Comparison of ENCODE assay signal across 9 mouse cellular contexts in genomic region chr7:113434286-113434685, GRCm38 (mm10). TPM values are rescaled to one million over a fixed set of nuclear protein-coding genes. Genes with fewer than 3 reads are reported as not detected.
DNase-seq lines count a peak whose midpoint lies in the region; ATAC-seq and TF ChIP-seq lines count a peak whose summit lies in the region.
"Had no signal": no experiment of that assay in that cellular context is flagged by ENCODE, and none has a peak within 500 bp of the region (broad histone marks: within the 10 kb centered on the region; RNA-seq: fewer than 3 reads in every experiment).

No protein-coding gene starts in this region.

- H3K9ac ChIP-seq in heart, adult 2 months (ENCODE audit: low read depth, low read length), result no peak overlapping the region
- no peak overlapping the region for H3K9ac ChIP-seq in heart, embryonic 11.5 days (ENCODE audit: low read depth, low read length)

- H3K9me3 ChIP-seq in heart, embryonic 11.5 days (replicated peaks; ENCODE audit: control insufficient read depth, low read length), result no peaks in the 10 kb centered on the region

- H3K36me3 ChIP-seq in heart, adult 2 months (ENCODE audit: control insufficient read depth, insufficient read depth, low read length), result no peaks in the 10 kb centered on the region
- H3K36me3 ChIP-seq in heart, embryonic 11.5 days (ENCODE audit: control insufficient read depth, insufficient read depth, low read length), result no peaks in the 10 kb centered on the region

- no peaks in the 10 kb centered on the region for H3K27me3 ChIP-seq in heart, adult 2 months (ENCODE audit: control insufficient read depth, insufficient read depth, low read length)
- H3K27me3 ChIP-seq in heart, embryonic 11.5 days (ENCODE audit: control insufficient read depth, insufficient read depth, low read length), result no peaks in the 10 kb centered on the region

- TF ChIP-seq EP300 in heart, adult 2 months (IDR thresholded peaks at IDR 0.05; ENCODE audit: insufficient read depth, low read depth, low read length), result no peak

- WGBS in heart, adult 2 months, result 10% methylated on average over 4 of the region's 4 CpGs
- 14% methylated on average over 4 of the region's 4 CpGs for WGBS in heart, embryonic 11.5 days (ENCODE audit: insufficient replicate concordance)

- no peak overlapping the region for H3K27ac ChIP-seq in heart, adult 2 months
- H3K27ac ChIP-seq in heart, embryonic 11.5 days (ENCODE audit: low read depth, low read length), result no peak overlapping the region
- no peak overlapping the region for H3K27ac ChIP-seq in layer of hippocampus, adult 2 months

- no peak for ATAC-seq in heart, embryonic 11.5 days (replicated peaks; ENCODE audit: insufficient number of reproducible peaks, low FRiP score, low TSS enrichment)

- H3K4me3 ChIP-seq in heart, adult 2 months, result no peak overlapping the region
- no peak overlapping the region for H3K4me3 ChIP-seq in heart, embryonic 11.5 days (ENCODE audit: low read depth, low read length)
- H3K4me3 ChIP-seq in layer of hippocampus, adult 2 months, result no peak overlapping the region

- intact Hi-C loops in heart, adult 2 months (cut with DNase I), result loop anchor here (10.0 kb wide), 1 partner anchor 59 kb away; no protein-coding TSS in a partner anchor

- no peaks in the 10 kb centered on the region for H3K4me1 ChIP-seq in heart, adult 2 months (ENCODE audit: control insufficient read depth, insufficient read depth, low read length)
- H3K4me1 ChIP-seq in heart, embryonic 11.5 days (ENCODE audit: control insufficient read depth, insufficient read depth, low read length), result no peaks in the 10 kb centered on the region

- TF ChIP-seq CTCF in heart, adult 2 months (IDR thresholded peaks at IDR 0.05), result peak; percentile 79
- TF ChIP-seq CTCF in layer of hippocampus, adult 2 months (conservative IDR thresholded peaks at IDR 0.05), result peak; percentile 86

- TF ChIP-seq POLR2A in heart, adult 2 months (IDR thresholded peaks at IDR 0.05; ENCODE audit: insufficient read depth, low read depth, low read length), result no peak

- H3K4me2 ChIP-seq in heart, embryonic 11.5 days, result no peak overlapping the region

- DNase-seq in heart, adult 2 months, result peak; percentile 19 to 43
- peak; percentile 47 to 53 for DNase-seq in B cell, adult 2 months
- peak; percentile 64 for DNase-seq in adrenal gland, adult 2 months
- DNase-seq in embryo, embryonic 11.5 days (ENCODE audit: low read depth, low spot score), result peak; percentile 16
- peak; percentile 29 to 39 for DNase-seq in layer of hippocampus, adult 2 months (ENCODE audit: low spot score in 2 of 2)
- peak; percentile 77 for DNase-seq in lung, postnatal 36 days
- peak; percentile 47 for DNase-seq in thymus, postnatal 0 days (ENCODE audit: low spot score)

- no peaks in the 10 kb centered on the region for H3K79me2 ChIP-seq in heart, adult 2 months (replicated peaks; ENCODE audit: control insufficient read depth, insufficient read depth, low read length)

RNA-seq across cellular contexts. Expression of gene Pth, which starts 45.9 kb away (rescaled TPM):
- not detected for total RNA-seq in heart, adult 2 months (2021)
- not detected in 2 replicates for polyA plus RNA-seq in heart, adult 2 months (2012; rRNA removed)
- polyA plus RNA-seq in heart, embryonic 11.5 days (2014; fragmentation: Nextera tagmentation; extraction: Ambion mirVana), result 0.47 TPM in 1 of 2 replicates, not detected in the other
- total RNA-seq in adrenal gland, adult 2 months (2021), result not detected
- polyA plus RNA-seq in adrenal gland, adult 2 months (2012; rRNA removed), result not detected in 2 replicates
- total RNA-seq in layer of hippocampus, adult 2 months (2021), result not detected
- 34.2 and 66.9 TPM in 2 replicates for polyA plus RNA-seq in thymus, postnatal 0 days (2015; fragmentation: Nextera tagmentation; extraction: Ambion mirVana)
- polyA plus RNA-seq: liver, embryonic 16.5 days had no signal

Comparison
In these comparisons a context has a peak if more than half of its experiments do, and no peak if none do; other contexts are left out.
1. DNase-seq: peak in every context shown above with its lines; median percentile 77 in lung, postnatal 36 days; 64 in adrenal gland, adult 2 months; 50 in B cell, adult 2 months; 47 in thymus, postnatal 0 days; 34 in layer of hippocampus, adult 2 months; 31 in heart, adult 2 months; 16 in embryo, embryonic 11.5 days.
2. RNA of gene Pth, which starts 45.9 kb away (polyA plus RNA-seq): 34.2 to 66.9 TPM in thymus, postnatal 0 days; 0.47 TPM in heart, embryonic 11.5 days, not detected in heart, adult 2 months and not detected in adrenal gland, adult 2 months; every median in the first group is over 10 times any median in the second.